Mouse (Mus musculus): ENCODE results near the gene Eif5. TPM values are rescaled to one million over a fixed set of nuclear protein-coding genes. Genes with fewer than 3 reads are reported as not detected.
A peak's percentile ranks its signal among the peaks of the same experiment; 100 is the strongest.

Gene Eif5
- total RNA-seq, 2 experiments from 2014 or later: 243 to 251 TPM

GRCm38 (mm10) chr12:111558655-111559054, 20.8 kb downstream of the Eif5 start:
- intact Hi-C loops (cut with DNase I): no loop called here
- DNase-seq (ENCODE audit: low spot score in 2 of 2): no peak

DNA sequence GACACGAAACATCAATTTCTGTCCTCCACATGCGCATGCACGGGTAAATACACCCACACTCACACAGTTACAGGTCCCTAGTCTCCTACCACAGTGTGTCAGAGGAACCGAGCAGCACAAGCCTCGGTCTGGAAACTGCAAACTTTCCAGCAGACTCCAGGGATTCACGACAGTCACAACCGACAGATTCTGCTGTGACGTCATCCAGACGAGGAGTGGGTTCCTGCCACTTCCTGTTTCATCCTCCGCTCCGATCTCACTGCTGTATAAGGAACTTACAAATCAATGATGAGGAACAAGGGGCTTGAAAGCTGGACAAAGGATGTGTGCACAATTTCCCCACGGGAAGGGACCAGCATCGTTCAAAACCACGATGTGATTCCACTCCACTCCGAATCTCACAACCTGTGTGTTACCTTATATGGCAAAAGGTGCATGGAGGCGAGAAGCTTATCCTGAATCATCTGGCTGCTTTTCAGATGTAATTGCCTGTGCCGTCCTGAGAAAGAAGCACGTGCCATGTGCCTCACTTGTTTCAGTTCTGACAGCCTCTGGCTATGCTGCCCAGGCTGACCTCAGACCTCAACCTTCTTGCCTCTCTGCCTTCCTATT, 21.9 kb downstream of the Eif5 start:
- peak; percentile 71 to 89 for DNase-seq (ENCODE audit: low spot score in 2 of 2)
- intact Hi-C loops (cut with DNase I): loop anchor here (5.0 kb wide), 1 partner anchor 32 kb away; no protein-coding TSS in a partner anchor

DNA sequence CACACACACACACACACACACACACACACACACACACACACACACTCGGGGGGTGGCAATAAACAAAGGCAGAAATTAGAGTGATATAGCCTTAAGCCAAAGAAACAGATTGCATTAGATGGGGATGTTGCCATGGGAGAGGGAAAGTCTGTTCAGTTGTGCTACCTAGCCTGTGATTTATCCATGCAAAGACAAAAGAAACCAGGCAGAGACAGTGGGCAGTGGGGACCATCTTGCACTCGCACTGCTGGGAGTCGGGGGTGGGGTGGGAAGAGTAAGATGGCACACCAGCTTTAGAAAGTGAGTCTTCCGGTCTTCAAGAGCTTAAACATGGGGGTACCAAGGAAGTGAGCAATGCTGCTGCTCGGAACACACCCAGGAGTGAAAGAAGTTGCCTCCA, 22.5 kb downstream of the Eif5 start:
- DNase-seq (ENCODE audit: low spot score in 2 of 2): peak in 1 of 2 experiments; percentile 37
- intact Hi-C loops (cut with DNase I): loop anchor here (5.0 kb wide), 1 partner anchor 33 kb away; no protein-coding TSS in a partner anchor

DNA sequence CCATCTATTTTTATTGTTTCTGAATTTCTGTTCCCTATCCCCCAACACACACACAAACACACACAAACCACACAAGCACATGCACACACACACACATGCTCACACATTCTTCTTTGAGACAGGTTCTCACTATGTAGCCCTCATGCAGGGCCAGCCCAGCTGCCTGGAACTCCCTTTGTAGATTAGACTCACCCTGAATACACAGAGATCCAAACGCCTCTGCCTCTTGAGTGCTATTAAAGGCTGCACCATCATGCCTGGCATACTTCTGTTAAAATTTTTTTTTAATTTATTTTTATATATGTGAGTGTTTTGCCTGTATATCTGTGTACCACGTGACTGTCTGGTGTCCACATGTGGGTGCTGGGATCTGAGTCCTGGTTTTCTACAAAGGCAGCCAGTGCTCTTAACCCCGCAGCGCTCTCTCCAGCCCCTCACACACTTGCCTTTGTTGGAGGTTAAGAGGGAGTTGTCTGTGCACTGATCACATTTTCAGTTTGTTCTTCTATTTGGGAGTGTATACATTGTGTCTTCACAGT, 24.5 kb downstream of the Eif5 start:
- peak in 1 of 2 experiments; percentile 44 for DNase-seq (ENCODE audit: low spot score in 2 of 2)

GRCm38 (mm10) chr12:111563076-111563629, 25.3 kb downstream of the Eif5 start:
- intact Hi-C loops (cut with DNase I): loop anchor here (5.0 kb wide), 1 partner anchor 36 kb away; no protein-coding TSS in a partner anchor
- no peak for DNase-seq (ENCODE audit: low spot score in 2 of 2)

More for the DNA sequence above, 24.5 kb downstream of the Eif5 start:
- intact Hi-C loops (cut with DNase I): loop anchor here (5.0 kb wide), 1 partner anchor 35 kb away; no protein-coding TSS in a partner anchor

DNA sequence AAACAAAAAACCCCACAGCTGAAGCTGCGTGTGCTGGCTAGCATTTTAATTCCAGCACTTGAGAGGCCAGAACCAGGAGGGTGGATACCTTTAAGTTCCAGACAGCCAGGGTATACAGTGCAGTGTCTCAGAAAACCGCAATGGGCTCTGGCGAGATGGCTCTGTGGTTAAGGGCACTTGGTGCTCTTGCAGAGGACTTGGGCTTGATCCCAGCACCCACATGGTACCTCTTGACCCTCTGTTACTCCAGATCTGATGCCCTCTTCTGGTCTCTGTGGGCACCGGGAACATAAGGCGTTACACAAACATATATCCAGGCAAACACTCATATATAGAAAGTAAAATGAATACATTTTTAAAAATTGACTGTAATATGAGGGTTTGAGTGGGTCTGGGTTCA, 27.5 kb downstream of the Eif5 start:
- DNase-seq (ENCODE audit: low spot score in 2 of 2): no peak
- intact Hi-C loops (cut with DNase I): no loop called here

DNA sequence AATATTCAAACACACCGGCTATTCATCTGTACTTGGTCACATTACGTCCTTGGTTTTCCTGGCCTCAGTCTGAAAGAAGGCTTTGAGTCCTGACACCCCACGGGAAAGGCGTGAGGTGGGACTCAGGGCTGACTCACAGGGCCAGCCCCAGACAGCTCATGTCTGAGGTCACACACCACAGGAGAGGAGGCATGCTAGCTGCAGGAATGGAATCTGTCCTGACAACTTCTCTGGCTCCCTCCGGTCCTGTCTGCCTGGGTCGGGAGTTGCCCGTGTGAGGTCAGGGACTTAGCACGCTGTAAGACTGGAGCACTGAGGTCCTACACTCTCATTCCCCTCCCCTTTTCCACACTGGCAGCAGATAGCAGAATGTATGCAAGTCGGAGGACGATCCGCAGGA, 31.0 kb downstream of the Eif5 start:
- intact Hi-C loops (cut with DNase I): no loop called here

DNA sequence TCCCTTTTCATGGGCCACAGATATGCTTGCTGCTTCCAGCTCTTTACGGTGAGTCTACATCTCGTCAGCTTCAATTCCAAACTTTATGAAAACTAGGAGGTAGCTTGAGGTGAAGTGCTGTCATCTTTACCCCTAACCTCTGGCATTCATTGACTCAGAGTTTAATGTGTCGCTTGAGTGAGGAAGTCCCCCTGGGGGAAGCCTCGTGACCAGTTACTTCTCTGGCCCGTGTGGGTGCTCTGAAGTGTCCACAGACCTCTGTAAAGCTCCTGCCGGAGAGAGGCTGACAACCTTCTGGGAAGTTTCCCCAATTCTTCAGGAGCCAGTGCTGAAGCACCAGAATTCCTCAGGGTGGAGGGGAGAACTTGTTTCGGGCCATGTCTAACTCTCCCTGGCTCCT, 34.6 kb downstream of the Eif5 start:
- intact Hi-C loops (cut with DNase I): no loop called here
- no peak for DNase-seq (ENCODE audit: low spot score in 2 of 2)

More for the DNA sequence above, 31.0 kb downstream of the Eif5 start:
- no peak for DNase-seq (ENCODE audit: low spot score in 2 of 2)

- intact Hi-C loops (cut with DNase I): no loop called here
- no peak for DNase-seq (ENCODE audit: low spot score in 2 of 2)
These were observed 35.5 kb downstream of the Eif5 start for GRCm38 (mm10) chr12:111573315-111573714.

GRCm38 (mm10) chr12:111574074-111574886, 36.5 kb downstream of the Eif5 start, which contains the start of gene Mark3:
Gene Mark3 (plus strand): TSS chr12:111574523.
- intact Hi-C loops (cut with DNase I): loop anchor here (2.0 kb wide), 1 partner anchor 37 kb away; no protein-coding TSS in a partner anchor

DNA sequence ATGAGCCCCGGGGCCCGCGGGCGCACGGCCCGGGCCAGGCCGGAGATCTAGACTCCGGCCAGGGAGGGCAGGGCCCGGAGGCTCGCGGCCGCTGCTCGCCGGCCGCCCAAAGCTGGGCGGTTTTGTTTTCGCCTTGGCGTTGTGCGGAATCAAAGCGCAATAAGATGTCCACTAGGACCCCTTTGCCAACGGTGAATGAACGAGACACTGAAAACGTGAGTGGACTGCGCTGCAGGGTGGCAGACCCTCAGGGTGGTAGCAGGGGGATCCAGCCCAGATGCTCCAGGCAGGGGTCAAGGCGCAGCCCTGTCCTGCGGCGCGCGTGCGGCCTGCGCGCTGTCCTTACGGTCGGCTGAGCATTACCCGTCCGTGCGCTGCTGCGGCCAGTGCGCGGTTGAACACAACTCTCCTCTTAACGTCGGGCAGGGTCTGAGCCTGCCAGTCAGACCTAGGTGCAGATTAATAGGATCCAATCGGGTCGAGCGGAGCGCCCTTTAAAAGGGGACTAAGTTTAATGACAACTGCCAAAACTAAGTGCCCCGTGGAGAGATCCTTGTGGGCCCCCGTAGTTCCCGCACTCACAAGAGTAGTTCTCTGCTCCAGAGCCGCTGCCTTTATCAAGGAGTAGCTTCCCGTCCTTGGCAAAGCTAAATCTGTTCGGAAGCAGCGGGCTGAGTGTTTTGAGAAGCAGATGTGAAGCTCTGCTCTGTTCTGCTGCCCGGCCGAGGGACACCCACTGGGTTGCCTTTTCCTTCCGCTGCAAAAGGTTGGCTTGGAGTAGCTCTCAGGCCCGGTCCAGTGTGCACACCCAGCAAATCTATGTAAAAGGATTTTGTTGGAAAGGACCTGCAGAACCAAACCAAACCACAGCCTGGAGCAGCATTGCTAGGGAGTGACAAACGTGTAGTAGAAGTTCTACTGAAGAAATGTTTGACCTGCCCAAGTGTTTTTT, 37.3 kb downstream of the Eif5 start:
- intact Hi-C loops (cut with DNase I): loop anchor here (2.0 kb wide), 1 partner anchor 38 kb away; no protein-coding TSS in a partner anchor
- peak; percentile 44 to 46 for DNase-seq (ENCODE audit: low spot score in 2 of 2)

More at GRCm38 (mm10) chr12:111574074-111574886, 36.5 kb downstream of the Eif5 start, which contains the start of gene Mark3:
- peak; percentile 97 to 98 for DNase-seq (ENCODE audit: low spot score in 2 of 2)

GRCm38 (mm10) chr12:111583058-111583457, 45.2 kb downstream of the Eif5 start:
- no peak for DNase-seq (ENCODE audit: low spot score in 2 of 2)
- intact Hi-C loops (cut with DNase I): no loop called here

GRCm38 (mm10) chr12:111584401-111584800, 46.6 kb downstream of the Eif5 start:
- intact Hi-C loops (cut with DNase I): no loop called here
- DNase-seq (ENCODE audit: low spot score in 2 of 2): no peak

DNA sequence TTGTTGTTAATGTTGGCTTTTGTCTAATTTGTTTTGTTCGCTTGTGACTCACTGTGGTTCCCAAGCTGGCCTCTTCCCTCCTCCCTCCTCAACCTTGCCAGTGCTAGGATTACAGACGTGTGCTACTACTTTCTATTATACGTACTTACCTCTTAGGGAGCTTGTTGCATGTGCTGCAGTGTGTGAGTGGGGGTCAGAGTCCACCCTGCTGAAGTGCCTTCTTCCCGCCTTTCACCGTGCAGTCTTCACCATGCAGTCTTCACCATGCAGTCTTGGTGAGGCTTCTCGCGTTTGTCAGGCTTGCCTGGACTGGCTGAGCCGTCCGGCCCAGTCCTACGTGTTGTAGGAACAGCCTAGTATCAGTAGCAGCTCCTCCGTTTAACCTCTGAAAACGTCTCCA, 49.4 kb downstream of the Eif5 start:
- DNase-seq (ENCODE audit: low spot score in 2 of 2): no peak
- intact Hi-C loops (cut with DNase I): no loop called here

DNA sequence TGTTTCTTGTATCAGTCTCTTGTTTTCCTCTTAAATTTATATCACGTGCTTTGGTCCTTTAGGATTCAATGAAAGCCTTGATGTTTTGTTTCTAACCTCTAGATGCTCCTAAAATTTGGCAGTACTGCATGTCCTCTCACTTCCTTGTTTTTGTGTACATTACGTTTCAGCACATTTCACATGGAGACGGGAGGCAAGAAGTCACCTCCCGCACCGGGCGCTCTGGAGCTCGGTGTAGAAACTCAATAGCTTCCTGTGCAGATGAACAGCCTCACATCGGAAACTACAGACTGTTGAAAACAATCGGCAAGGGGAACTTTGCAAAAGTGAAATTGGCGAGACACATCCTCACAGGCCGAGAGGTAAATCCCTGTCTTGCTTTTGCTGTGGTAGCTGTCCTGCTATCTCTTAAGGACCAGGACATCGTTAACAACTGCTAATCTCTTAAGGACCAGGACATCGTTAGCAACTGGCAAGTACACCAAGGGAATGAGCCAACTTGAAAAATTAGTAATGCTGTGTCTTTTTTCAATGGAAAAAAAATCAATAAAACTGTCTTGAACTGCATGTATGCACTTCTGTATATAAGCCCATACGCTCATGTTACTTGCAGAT, 54.7 kb downstream of the Eif5 start:
- intact Hi-C loops (cut with DNase I): no loop called here
- no peak for DNase-seq (ENCODE audit: low spot score in 2 of 2)

- no peak for DNase-seq (ENCODE audit: low spot score in 2 of 2)
- intact Hi-C loops (cut with DNase I): no loop called here
These were observed 56.0 kb downstream of the Eif5 start for GRCm38 (mm10) chr12:111593775-111594174.

All from left cerebral cortex, postnatal 25 days (tissue).